Mouse (Mus musculus) retina, embryonic 14.5 days (tissue): ENCODE data around the gene Sla2.
A peak's percentile ranks its signal among the peaks of the same experiment; 100 is the strongest.
"Not testable (repeated sequence)": the region's sequence is repeated elsewhere in the genome, so short reads cannot be mapped to it uniquely, and the experiment has no call there.

Experiments used
- DNase-seq: peaks from one replicate; pipeline ENCODE4 v3.0.0-alpha.2; 2015; ENCODE audit warnings: low spot score

Gene Sla2

GRCm38 (mm10) chr2:156901883-156902282 is 14.9 kb upstream of the Sla2 start:
- no peak for DNase-seq

- no peak for DNase-seq
These were observed 14.4 kb upstream of the Sla2 start for GRCm38 (mm10) chr2:156901344-156901743.

- DNase-seq: no peak
These were observed 12.2 kb upstream of the Sla2 start for GRCm38 (mm10) chr2:156899184-156899583.

GRCm38 (mm10) chr2:156898374-156898773 is 11.4 kb upstream of the Sla2 start:
- no peak for DNase-seq

GRCm38 (mm10) chr2:156897034-156897433 is 10.0 kb upstream of the Sla2 start:
- no peak for DNase-seq

- DNase-seq: no peak
These were observed 9.5 kb upstream of the Sla2 start for GRCm38 (mm10) chr2:156896384-156896914.

- DNase-seq: no peak
These were observed 7.7 kb upstream of the Sla2 start for GRCm38 (mm10) chr2:156894496-156895265.

GRCm38 (mm10) chr2:156892821-156893220 is 5.8 kb upstream of the Sla2 start:
- DNase-seq: no peak

GRCm38 (mm10) chr2:156892240-156892639 is 5.2 kb upstream of the Sla2 start:
- peak; percentile 30 for DNase-seq

- DNase-seq: no peak
These were observed 1.5 kb upstream of the Sla2 start for GRCm38 (mm10) chr2:156888490-156888889.

GRCm38 (mm10) chr2:156886084-156886631 is 834 bp downstream of the Sla2 start:
- DNase-seq: no peak

- not testable (repeated sequence) for DNase-seq
These were observed 1.3 kb downstream of the Sla2 start for GRCm38 (mm10) chr2:156885666-156886065.

- DNase-seq: no peak
These were observed 2.4 kb downstream of the Sla2 start for GRCm38 (mm10) chr2:156884396-156885211.

GRCm38 (mm10) chr2:156882431-156883001 is 4.5 kb downstream of the Sla2 start:
- DNase-seq: no peak

- DNase-seq: no peak
These were observed 7.5 kb downstream of the Sla2 start for GRCm38 (mm10) chr2:156879541-156879940.

- no peak for DNase-seq
These were observed 9.3 kb downstream of the Sla2 start for GRCm38 (mm10) chr2:156877726-156878125.

GRCm38 (mm10) chr2:156874760-156875510 is 12.1 kb downstream of the Sla2 start:
- no peak for DNase-seq

- no peak for DNase-seq
These were observed 12.8 kb downstream of the Sla2 start for GRCm38 (mm10) chr2:156874047-156874759.

- peak; percentile 81 for DNase-seq
These were observed 13.4 kb downstream of the Sla2 start for GRCm38 (mm10) chr2:156873629-156874028.

GRCm38 (mm10) chr2:156870519-156870918 is 16.5 kb downstream of the Sla2 start:
- no peak for DNase-seq

- DNase-seq: no peak
These were observed 17.4 kb downstream of the Sla2 start for GRCm38 (mm10) chr2:156869554-156869953.
